Mouse (Mus musculus): ENCODE data around the gene Mrpl28.
"Not testable (repeated sequence)": the region's sequence is repeated elsewhere in the genome, so short reads cannot be mapped to it uniquely, and the experiment has no call there.

Gene Mrpl28

GRCm38 (mm10) chr17:26116503-26117258, 6.6 kb upstream of the Mrpl28 start:
- no peak for DNase-seq

- peak; percentile 74 for DNase-seq
These were observed 3.3 kb upstream of the Mrpl28 start for GRCm38 (mm10) chr17:26119766-26120710.

- DNase-seq, result no peak
These were observed 714 bp upstream of the Mrpl28 start for GRCm38 (mm10) chr17:26122431-26123140.

- no peak for DNase-seq
These were observed 1.3 kb downstream of the Mrpl28 start for GRCm38 (mm10) chr17:26124560-26124959.

DNA sequence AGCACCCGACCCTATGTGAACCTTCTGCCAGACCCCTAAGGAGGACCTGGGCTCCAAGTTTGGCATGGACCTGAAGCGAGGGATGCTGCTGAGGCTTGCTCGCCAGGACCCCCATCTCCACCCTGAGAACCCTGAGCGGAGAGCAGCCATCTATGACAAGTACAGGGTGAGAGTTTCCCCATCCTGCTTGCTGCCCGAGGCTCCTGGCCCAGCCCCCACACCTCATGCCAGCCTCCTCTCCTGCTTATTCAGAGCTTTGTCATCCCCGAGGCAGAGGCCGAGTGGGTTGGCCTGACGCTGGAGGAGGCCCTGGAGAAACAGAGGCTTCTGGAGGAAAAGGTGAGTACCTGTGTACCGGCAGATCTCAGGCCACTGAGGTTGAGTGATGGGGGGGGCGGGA, 1.9 kb downstream of the Mrpl28 start:
- no peak for DNase-seq

DNA sequence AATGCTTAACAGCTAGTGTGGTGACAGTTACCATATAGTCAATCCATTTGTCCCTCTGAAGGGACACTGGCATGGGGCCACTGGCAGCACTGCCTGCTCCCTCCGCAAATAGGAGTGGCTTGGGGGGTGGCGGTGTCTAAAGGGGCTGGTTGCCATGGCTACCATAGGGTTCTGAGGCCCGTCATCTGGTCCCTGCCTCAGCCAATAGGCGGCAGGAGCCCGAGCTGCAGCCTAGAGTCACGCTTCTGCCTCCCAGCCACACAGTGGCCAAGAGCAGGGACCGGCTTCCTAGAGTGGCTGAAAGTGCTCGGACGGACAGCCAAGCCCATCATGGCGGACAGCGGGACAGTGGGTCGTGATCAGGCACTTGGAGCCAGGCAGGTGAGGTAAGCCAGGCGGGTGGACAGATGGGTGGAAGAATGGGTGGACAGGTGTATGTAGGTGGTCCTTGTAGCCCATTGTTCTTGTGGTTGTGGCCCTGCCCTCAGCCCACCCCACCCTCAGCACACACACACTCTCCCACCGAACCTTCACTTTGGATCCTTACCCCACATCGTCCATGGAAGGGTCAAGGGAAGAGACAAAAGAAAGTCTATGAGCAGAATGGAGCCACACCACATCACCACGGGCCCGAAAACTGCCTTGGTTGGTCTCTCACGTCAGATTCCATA, 7.9 kb downstream of the Mrpl28 start:
- no peak for DNase-seq

DNA sequence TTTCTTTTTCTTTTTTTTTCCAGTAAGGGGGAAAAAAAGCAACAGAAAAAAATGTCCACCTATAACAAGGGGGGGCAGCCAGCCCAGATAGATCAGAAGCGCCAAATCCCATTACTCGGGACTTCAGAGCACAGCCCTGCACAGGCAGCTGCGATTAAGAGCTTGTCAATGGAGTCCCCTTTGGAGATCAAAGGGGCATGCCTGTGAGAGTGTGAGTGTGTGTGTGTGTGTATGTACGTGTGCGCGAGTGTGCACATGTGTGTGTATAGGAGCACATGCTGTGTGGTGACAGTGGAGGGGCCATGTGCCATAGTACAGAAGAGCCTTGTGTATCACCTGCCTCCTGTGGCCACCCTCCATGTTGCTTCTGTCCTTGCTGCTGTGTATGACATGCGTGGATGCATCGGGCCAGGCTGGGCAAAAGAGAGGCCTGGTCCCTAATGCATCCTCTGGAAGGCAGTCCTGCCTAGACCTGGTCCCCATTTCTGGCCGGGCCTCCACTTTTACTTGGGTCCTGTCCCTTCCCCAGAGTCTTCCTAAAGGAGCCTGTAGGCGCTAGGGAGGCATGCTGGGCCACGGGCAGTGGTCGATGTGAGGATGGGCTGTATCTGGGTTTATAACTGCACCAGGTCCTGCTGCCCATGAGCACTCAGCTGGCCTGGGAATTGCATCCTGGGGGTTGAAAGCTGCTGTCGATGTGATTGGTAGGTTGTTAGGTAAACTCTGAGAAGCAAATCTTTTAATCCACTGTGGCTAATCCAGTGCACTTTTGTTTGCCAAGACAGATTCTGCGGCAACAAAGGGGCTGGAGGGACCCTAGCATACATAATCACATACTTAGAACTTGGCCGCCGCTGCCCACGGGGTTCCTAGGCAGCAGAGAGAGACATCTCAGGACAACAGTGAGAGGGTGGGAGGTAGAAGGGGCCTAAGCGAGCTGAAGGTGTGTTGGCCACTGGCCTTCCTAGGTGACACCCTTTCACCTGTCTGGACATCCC, 8.9 kb downstream of the Mrpl28 start:
- DNase-seq, result peak; percentile 57

DNA sequence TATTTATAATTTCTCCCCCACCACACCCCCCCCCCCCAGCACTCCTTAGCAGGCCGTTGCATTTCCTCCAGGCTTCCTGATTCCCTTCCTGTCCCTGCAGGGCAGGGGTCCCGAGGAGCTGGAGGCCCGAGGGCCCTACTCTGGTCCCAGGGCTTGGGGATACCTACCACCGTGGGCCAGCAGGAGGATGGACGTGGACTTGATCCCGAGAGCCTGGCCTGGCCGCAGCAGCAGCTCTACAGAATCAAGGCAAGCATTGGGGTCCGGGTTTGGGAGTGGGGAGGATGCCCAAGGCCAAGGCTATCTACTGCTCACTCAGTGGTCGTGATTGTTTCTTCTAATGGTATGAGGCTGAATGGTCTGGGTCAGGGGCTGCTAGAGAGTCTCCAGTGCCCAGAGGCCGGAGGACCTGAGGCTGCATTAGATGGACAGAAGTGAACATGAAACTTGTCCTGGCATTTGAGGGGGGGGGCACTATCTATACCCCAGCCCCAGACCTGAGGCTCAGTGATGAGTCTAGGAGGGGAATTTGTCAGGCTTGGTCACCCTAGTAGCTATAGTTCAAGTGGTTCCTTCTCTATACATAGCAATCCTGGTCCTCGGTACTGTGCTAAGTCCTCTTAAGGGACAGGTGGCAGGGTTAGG, 13.9 kb downstream of the Mrpl28 start:
- no peak for DNase-seq

GRCm38 (mm10) chr17:26137751-26138130, 14.4 kb downstream of the Mrpl28 start:
- DNase-seq, result no peak

DNA sequence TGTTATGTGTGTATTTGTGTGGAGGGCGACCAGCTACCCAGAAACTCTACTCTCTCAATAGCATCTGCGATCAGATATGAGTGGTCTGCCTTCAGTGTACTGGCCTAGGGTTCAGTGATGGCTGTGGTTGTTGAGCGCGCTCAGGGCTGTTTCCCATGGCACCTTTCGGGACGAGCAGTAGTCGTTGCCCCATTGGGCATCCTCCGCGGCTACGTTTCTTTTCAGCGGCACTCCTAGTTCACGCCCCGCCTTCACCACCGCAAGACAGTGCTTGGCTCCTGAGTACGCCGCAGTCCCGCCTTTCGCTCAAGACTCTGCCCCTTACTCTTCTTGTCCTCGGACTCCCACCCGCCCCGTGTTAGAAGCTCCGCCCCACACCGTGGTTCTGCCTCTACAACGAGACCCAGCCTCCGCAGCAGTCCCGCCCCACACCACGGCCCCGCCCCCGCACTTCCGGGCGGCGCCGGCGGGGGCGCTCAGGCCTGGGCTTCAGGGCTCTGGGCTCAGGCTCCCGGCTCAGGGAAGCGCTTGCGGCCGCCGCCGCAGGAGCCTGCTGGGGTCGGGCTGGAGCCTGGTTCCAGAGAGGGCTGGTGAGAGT, 15.0 kb downstream of the Mrpl28 start, which contains the start of gene Axin1:
Gene Axin1, plus strand, starts transcription at position 450 of the 598 bp plus-strand sequence.
- peak; percentile 98 for DNase-seq

DNA sequence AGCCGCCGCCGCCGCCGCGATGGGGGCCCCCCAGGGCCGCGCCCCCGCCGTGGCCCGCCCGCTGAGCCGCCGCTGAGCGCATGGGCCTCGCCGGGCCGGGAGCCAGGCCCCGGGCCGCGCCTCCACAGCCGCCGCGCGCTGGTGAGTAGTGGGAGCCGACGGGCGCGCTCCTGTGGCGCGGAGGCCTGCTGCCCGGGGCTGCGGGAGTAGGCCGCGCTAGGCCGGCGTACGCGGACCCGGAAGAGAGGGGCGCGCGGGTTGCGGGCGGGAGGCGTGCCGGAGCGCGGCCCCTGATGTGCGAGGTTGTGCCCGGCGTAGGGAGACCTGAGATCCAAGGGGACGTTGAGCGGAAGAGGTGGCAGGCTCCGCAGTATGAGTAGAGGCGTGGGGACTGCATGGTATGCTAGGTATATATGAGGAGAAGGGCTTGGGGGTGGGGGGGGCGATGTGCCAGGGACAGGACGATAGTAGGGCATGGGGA, 15.6 kb downstream of the Mrpl28 start:
- DNase-seq, result peak; percentile 72

DNA sequence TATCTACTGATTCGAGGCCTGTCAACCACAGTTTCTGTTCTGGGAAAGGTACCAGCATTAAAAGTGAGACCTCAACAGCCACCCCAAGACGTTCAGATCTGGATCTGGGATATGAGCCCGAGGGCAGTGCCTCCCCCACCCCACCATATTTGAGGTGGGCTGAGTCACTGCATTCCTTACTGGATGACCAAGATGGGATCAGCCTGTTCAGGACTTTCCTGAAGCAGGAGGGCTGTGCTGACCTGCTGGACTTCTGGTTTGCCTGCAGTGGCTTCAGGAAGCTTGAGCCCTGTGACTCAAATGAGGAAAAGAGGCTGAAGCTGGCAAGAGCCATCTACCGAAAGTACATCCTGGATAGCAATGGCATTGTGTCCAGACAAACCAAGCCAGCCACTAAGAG, 19.5 kb downstream of the Mrpl28 start:
- no peak for DNase-seq

DNA sequence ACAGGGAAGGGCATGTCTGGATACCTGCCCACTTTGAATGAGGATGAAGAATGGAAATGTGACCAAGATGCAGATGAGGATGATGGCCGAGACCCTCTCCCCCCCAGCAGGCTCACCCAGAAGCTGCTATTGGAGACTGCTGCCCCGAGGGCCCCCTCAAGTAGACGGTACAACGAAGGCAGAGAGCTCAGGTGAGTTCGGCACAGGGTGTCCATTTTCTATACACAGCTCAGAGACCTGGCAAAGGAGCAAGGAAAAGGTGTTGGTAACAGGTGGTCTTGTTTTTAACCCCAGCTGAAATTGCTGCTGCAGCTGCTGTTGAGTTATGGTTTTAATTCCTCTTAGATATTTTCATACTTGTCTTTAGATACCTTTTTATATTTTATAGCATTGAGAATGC, 20.1 kb downstream of the Mrpl28 start:
- DNase-seq, result no peak

- no peak for DNase-seq
These were observed 25.8 kb downstream of the Mrpl28 start for GRCm38 (mm10) chr17:26149056-26149455.

DNA sequence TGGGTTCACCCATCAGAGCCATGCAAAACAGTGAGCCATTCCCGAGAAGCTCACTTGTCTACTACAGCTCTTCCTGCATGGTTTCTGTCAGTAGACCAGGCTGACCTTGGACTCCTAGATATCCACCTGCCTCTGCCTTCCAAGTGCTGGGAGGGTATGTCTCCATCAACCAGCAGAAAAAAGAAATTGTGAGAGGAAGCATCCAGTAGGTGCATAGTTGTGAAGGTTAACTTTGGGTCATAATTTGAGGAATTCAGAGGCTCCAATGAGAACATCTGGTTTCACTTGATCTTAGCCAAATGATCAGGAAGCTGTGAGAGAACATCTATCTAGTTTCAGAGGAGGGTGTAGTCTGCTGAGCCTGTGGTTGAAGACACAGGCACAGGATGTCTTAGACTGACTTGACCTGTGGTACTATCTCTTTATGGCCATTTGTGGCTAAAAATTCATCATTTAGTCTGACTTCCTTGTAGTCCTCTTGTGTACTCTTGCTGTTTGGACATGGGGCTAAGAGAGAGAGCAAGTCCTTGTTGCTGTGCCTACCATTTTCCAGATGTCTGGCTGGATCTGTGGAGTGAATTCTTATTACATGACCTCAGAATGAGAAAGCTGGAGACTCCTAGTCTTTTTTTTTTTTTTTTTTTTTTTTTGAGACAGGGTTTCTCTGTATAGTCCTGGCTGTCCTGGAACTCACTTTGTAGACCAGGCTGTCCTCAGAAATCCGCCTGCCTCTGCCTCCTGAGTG, 28.8 kb downstream of the Mrpl28 start:
- DNase-seq, result no peak

DNA sequence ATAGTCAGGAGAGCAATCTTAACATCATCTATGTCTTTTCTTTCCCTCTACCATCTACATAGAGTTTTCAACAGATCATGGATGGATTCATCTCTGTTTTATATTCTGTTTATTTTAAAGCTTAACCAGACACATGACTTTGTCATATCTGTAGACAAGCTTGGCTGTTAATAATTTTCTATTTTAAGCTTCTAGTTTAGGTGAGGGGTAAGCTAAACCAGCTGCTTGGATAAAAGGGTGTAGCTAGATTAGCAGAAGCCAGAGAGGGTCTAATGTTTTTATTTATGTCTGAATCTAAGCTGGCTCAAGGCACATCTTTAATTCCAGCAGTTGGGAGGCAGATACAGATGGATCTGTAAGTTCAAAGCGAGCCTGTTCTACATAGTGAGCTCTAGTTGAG, 39.4 kb downstream of the Mrpl28 start:
- DNase-seq, result no peak

DNA sequence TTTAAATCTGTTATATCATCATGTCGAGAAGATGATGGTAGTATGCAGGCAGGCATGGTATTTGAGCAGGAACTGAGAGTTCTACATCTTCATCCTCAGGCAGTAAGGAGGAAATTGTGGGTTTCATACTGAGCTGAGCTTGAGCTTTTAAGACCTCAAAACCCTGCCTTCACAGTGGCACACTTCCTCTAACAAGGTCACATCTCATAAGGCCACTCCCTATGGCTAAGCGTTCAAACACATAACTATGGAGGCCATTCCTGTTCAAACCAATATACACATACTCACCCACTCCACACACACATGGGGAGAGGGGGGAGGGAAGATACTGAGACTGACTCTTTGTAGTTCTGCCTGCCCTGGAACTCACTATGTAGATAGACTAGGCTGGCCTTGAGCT, 44.7 kb downstream of the Mrpl28 start:
- DNase-seq, result no peak

DNA sequence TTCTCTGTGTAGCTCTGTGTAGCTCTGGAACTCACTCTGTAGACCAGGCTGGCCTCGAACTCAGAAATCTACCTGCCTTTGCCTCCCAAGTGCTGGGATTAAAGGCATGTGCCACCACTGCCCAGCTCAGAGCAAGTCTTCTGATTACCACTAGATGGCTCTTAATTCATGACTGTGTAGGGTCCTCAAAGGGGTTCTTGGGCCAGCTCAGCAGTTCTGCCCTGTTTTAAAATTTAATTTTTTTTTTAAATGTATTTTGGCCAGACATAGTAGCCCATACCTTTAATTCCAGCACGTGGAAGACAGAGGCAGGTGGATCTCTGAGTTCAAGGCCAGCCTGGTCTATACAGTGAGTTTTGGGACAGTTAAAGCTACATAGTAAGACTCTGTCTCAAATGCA, 51.9 kb downstream of the Mrpl28 start:
- DNase-seq, result not testable (repeated sequence)

Data from retina, postnatal 1 day (tissue).